In the genomic region with DNA sequence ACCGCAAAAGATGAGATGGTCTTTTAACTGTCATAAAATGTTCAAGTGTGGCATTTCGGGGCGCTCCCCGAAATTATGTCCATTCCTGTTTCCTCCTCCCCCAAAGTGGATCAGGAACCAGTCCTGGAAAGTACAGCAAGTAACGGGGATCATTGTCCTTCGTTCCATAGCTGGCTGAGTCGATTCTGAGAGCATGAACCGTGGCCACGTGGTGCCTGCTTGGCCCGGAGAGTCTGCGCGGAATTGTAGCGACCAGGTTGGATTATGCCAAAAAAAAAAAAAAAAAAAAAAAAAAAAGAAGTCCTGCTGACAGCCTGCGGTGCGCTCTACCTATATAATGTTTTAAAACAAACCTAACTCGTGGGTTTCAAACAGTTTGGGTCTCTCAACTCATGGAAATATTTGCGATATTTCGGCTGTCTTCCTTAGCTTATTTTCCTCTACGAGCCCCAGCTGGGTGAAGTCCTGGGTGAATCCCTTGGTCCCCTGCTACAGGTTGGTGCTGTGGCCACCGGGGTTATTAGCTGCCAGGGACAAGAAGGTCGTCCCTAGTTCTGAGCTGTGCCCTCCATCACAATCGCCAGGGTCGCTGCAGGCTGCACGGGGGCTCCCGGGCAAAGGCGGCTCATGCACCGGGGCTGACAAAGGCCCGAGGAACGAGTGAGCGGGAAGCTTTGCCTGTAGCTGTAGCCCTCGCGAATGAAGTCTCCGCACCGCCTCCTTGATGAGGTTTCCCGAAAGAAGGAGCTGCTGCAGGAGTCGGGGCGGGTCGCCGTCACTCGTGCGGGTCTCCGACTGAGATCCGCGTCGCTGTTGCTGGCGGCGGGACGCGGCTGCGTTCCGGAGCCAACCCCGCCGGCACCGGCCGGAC, we compare ENCODE assay signal across 7 mouse cellular contexts. TPM values are rescaled to one million over a fixed set of nuclear protein-coding genes. Genes with fewer than 3 reads are reported as not detected.
DNase-seq lines count a peak whose midpoint lies in the region; ATAC-seq and TF ChIP-seq lines count a peak whose summit lies in the region.

No protein-coding gene starts in this region.

- no peak for DNase-seq in lung, postnatal 25 days (ENCODE audit: low spot score)
- peak; percentile 67 for DNase-seq in brain, embryonic 14.5 days (ENCODE audit: low read depth)
- DNase-seq in forebrain, postnatal 0 days = peak; percentile 26
- DNase-seq in intestine, embryonic 14.5 days (ENCODE audit: low spot score) = peak; percentile 70

- peak overlapping the region; percentile 96 for H3K27ac ChIP-seq in lung, embryonic 15.5 days
- no peak overlapping the region for H3K27ac ChIP-seq in forebrain, postnatal 0 days (ENCODE audit: low read depth, low read length)
- peak overlapping the region; percentile 83 for H3K27ac ChIP-seq in intestine, embryonic 14.5 days (ENCODE audit: low read depth)
- H3K27ac ChIP-seq in lung, embryonic 16.5 days (ENCODE audit: low read length) = peak overlapping the region; percentile 94
- no peak overlapping the region for H3K27ac ChIP-seq in small intestine, adult 2 months (ENCODE audit: insufficient read depth, low read depth, low read length)

- no peaks in the 10 kb centered on the region for H3K9me3 ChIP-seq in lung, embryonic 15.5 days
- no peaks in the 10 kb centered on the region for H3K9me3 ChIP-seq in forebrain, postnatal 0 days (ENCODE audit: low read length)
- no peaks in the 10 kb centered on the region for H3K9me3 ChIP-seq in intestine, embryonic 14.5 days (ENCODE audit: control insufficient read depth, low read length)
- H3K9me3 ChIP-seq in lung, embryonic 16.5 days (ENCODE audit: control insufficient read depth, low read length) = no peaks in the 10 kb centered on the region

- no peaks in the 10 kb centered on the region for H3K4me1 ChIP-seq in lung, embryonic 15.5 days
- H3K4me1 ChIP-seq in forebrain, postnatal 0 days (ENCODE audit: insufficient read depth) = no peaks in the 10 kb centered on the region
- H3K4me1 ChIP-seq in intestine, embryonic 14.5 days (replicated peaks; ENCODE audit: control insufficient read depth, insufficient read depth, low read length) = no peaks in the 10 kb centered on the region
- H3K4me1 ChIP-seq in lung, embryonic 16.5 days (replicated peaks; ENCODE audit: control insufficient read depth, insufficient read depth, low read length) = no peaks in the 10 kb centered on the region
- no peaks in the 10 kb centered on the region for H3K4me1 ChIP-seq in small intestine, adult 2 months (ENCODE audit: control insufficient read depth, insufficient read depth, insufficient read length, low read length)

- peak overlapping the region; percentile 59 for H3K4me2 ChIP-seq in lung, embryonic 15.5 days
- H3K4me2 ChIP-seq in forebrain, postnatal 0 days (ENCODE audit: low read depth) = peak overlapping the region; percentile 77
- H3K4me2 ChIP-seq in intestine, embryonic 14.5 days (ENCODE audit: low read length) = peak overlapping the region; percentile 45
- H3K4me2 ChIP-seq in lung, embryonic 16.5 days (ENCODE audit: low read depth, low read length) = peak overlapping the region; percentile 66

- H3K27me3 ChIP-seq in lung, embryonic 15.5 days = no peaks in the 10 kb centered on the region
- no peaks in the 10 kb centered on the region for H3K27me3 ChIP-seq in forebrain, postnatal 0 days (ENCODE audit: insufficient read depth, low read length)
- H3K27me3 ChIP-seq in intestine, embryonic 14.5 days (replicated peaks; ENCODE audit: control insufficient read depth, insufficient read depth, low read length) = no peaks in the 10 kb centered on the region
- H3K27me3 ChIP-seq in lung, embryonic 16.5 days (ENCODE audit: control insufficient read depth, insufficient read depth, low read depth, low read length) = no peaks in the 10 kb centered on the region
- H3K27me3 ChIP-seq in small intestine, adult 2 months (ENCODE audit: control insufficient read depth, insufficient read depth, low read length) = no peaks in the 10 kb centered on the region

- no peak for TF ChIP-seq CTCF in brain, embryonic 14.5 days (IDR thresholded peaks at IDR 0.05; ENCODE audit: borderline replicate concordance, extremely low read depth, insufficient read depth, insufficient read length)
- TF ChIP-seq CTCF in forebrain, postnatal 0 days (IDR thresholded peaks at IDR 0.05; ENCODE audit: low read depth) = 0 out of 2 replicates have a peak, but pooled peaks have one; percentile 17
- TF ChIP-seq CTCF in small intestine, adult 2 months (IDR thresholded peaks at IDR 0.05; ENCODE audit: extremely low read depth, insufficient read length, insufficient replicate concordance, low read depth, low read length) = no peak

- H3K36me3 ChIP-seq in lung, embryonic 15.5 days = no peaks in the 10 kb centered on the region
- H3K36me3 ChIP-seq in forebrain, postnatal 0 days (ENCODE audit: insufficient read depth) = no peaks in the 10 kb centered on the region
- no peaks in the 10 kb centered on the region for H3K36me3 ChIP-seq in intestine, embryonic 14.5 days (ENCODE audit: control insufficient read depth, insufficient read depth, low read length)
- no peaks in the 10 kb centered on the region for H3K36me3 ChIP-seq in lung, embryonic 16.5 days (ENCODE audit: control insufficient read depth, insufficient read depth, low read length)
- H3K36me3 ChIP-seq in small intestine, adult 2 months (ENCODE audit: control insufficient read depth, insufficient read depth, low read length) = no peaks in the 10 kb centered on the region

- WGBS in lung, embryonic 15.5 days = 20% methylated on average over 55 of the region's 55 CpGs
- 32% methylated on average over 55 of the region's 55 CpGs for WGBS in forebrain, postnatal 0 days
- WGBS in intestine, embryonic 14.5 days = 24% methylated on average over 55 of the region's 55 CpGs
- WGBS in lung, embryonic 16.5 days = 27% methylated on average over 42 of the region's 55 CpGs
- WGBS in small intestine, adult 2 months = 35% methylated on average over 55 of the region's 55 CpGs

- H3K4me3 ChIP-seq in lung, embryonic 15.5 days = peak overlapping the region; percentile 58
- H3K4me3 ChIP-seq in forebrain, postnatal 0 days (ENCODE audit: low read depth, low read length) = peak overlapping the region; percentile 45
- peak overlapping the region; percentile 45 for H3K4me3 ChIP-seq in intestine, embryonic 14.5 days (ENCODE audit: low read depth, low read length)
- peak overlapping the region; percentile 63 for H3K4me3 ChIP-seq in lung, embryonic 16.5 days (ENCODE audit: low read length)
- H3K4me3 ChIP-seq in small intestine, adult 2 months (ENCODE audit: low read depth, low read length) = peak overlapping the region; percentile 56

- TF ChIP-seq POLR2A in brain, embryonic 14.5 days (IDR thresholded peaks at IDR 0.05; ENCODE audit: borderline replicate concordance, extremely low read depth, insufficient read depth, insufficient read length, poor library complexity, severe bottlenecking) = no peak
- TF ChIP-seq POLR2A in small intestine, adult 2 months (IDR thresholded peaks at IDR 0.05; ENCODE audit: low read depth, low read length) = no peak

- ATAC-seq in lung, embryonic 15.5 days (ENCODE audit: borderline replicate concordance, extremely low read depth, low FRiP score, low TSS enrichment) = no peak
- peak; percentile 42 for ATAC-seq in forebrain, postnatal 0 days
- ATAC-seq in intestine, embryonic 14.5 days (replicated peaks; ENCODE audit: low FRiP score, low TSS enrichment, low read depth) = peak; percentile 24; the same call in 1 of the 2 replicates
- peak; percentile 29; the same call in 1 of the 2 replicates for ATAC-seq in lung, embryonic 16.5 days (ENCODE audit: low read depth)

- peak overlapping the region; percentile 60 for H3K9ac ChIP-seq in lung, embryonic 15.5 days
- H3K9ac ChIP-seq in forebrain, postnatal 0 days = peak overlapping the region; percentile 59
- peak overlapping the region; percentile 80 for H3K9ac ChIP-seq in intestine, embryonic 14.5 days (ENCODE audit: low read length)
- peak overlapping the region; percentile 78 for H3K9ac ChIP-seq in lung, embryonic 16.5 days (ENCODE audit: low read length)

RNA-seq across cellular contexts. Expression of a gene that starts 1.1 kb away (rescaled TPM):
- 31.0 and 33.7 TPM in 2 replicates for polyA plus RNA-seq in lung, embryonic 15.5 days (2015; fragmentation: Nextera tagmentation; extraction: Ambion mirVana)
- polyA plus RNA-seq in brain, embryonic 14.5 days (2012; rRNA removed) = 9.0 and 10.1 TPM in 2 replicates
- total RNA-seq in forebrain, postnatal 0 days (2014; rRNA removed) = 4.2 and 5.7 TPM in 2 replicates
- polyA plus RNA-seq in forebrain, postnatal 0 days (2015; fragmentation: Nextera tagmentation; extraction: Ambion mirVana) = 6.5 and 6.9 TPM in 2 replicates
- polyA plus RNA-seq in intestine, embryonic 14.5 days (2014; fragmentation: Nextera tagmentation; extraction: Ambion mirVana) = 26.4 and 31.1 TPM in 2 replicates
- polyA plus RNA-seq in lung, embryonic 16.5 days (2015; fragmentation: Nextera tagmentation; extraction: Ambion mirVana) = 20.8 and 25.3 TPM in 2 replicates
- polyA plus RNA-seq in small intestine, adult 2 months (2012; rRNA removed) = 0.17 and 0.47 TPM in 2 replicates

RNA-seq across cellular contexts. Expression of a gene that starts 43.3 kb away (rescaled TPM):
- polyA plus RNA-seq in lung, embryonic 15.5 days (2015; fragmentation: Nextera tagmentation; extraction: Ambion mirVana) = 5.0 and 5.1 TPM in 2 replicates
- polyA plus RNA-seq in brain, embryonic 14.5 days (2012; rRNA removed) = 17.2 and 23.3 TPM in 2 replicates
- 31.2 and 39.7 TPM in 2 replicates for total RNA-seq in forebrain, postnatal 0 days (2014; rRNA removed)
- polyA plus RNA-seq in forebrain, postnatal 0 days (2015; fragmentation: Nextera tagmentation; extraction: Ambion mirVana) = 19.8 and 23.6 TPM in 2 replicates
- 5.3 and 6.6 TPM in 2 replicates for polyA plus RNA-seq in intestine, embryonic 14.5 days (2014; fragmentation: Nextera tagmentation; extraction: Ambion mirVana)
- 3.5 and 4.2 TPM in 2 replicates for polyA plus RNA-seq in lung, embryonic 16.5 days (2015; fragmentation: Nextera tagmentation; extraction: Ambion mirVana)
- 0.06 and 0.24 TPM in 2 replicates for polyA plus RNA-seq in small intestine, adult 2 months (2012; rRNA removed)

Comparison
In these comparisons a context has a peak if more than half of its experiments do, and no peak if none do; other contexts are left out.
1. H3K27ac ChIP-seq: peak in lung, embryonic 15.5 days (single experiment), intestine, embryonic 14.5 days (single experiment) and lung, embryonic 16.5 days (single experiment); none in forebrain, postnatal 0 days (single experiment) and small intestine, adult 2 months (single experiment).
2. Peak in every context shown above with its lines, with median percentiles within 50 percentile points of each other: H3K4me2 ChIP-seq, H3K4me3 ChIP-seq and H3K9ac ChIP-seq.